Mouse (Mus musculus): Measurements from ENCODE around the gene Sox3. TPM values are rescaled to one million over a fixed set of nuclear protein-coding genes. Genes with fewer than 3 reads are reported as not detected.

Gene Sox3
- polyA plus RNA-seq (2015; fragmentation: Nextera tagmentation; extraction: Ambion mirVana) = 2.7 and 4.3 TPM in 2 replicates

- Histone ChIP-seq H3K36me3 (no peaks in the 10 kb centered on the region), H3K27ac (replicated peaks) (peak within 1 kb of the TSS; percentile 78), H3K27me3 (no peaks in the 10 kb centered on the region), H3K4me3 (peak within 1 kb of the TSS; percentile 60), H3K9me3 (no peaks in the 10 kb centered on the region), H3K4me2 (replicated peaks) (peak within 1 kb of the TSS; percentile 75), H3K4me1 (peaks cover 19% of the 10 kb centered on the region), H3K9ac (replicated peaks) (peak within 1 kb of the TSS; percentile 56)
- 22% methylated on average over 73 of the region's 92 CpGs for WGBS
- ATAC-seq (replicated peaks) = peak; percentile 73
Measured at GRCm38 (mm10) chrX:60892801-60893681, at the start of gene Sox3. Gene Sox3, minus strand, starts transcription at chrX:60893430.

DNA sequence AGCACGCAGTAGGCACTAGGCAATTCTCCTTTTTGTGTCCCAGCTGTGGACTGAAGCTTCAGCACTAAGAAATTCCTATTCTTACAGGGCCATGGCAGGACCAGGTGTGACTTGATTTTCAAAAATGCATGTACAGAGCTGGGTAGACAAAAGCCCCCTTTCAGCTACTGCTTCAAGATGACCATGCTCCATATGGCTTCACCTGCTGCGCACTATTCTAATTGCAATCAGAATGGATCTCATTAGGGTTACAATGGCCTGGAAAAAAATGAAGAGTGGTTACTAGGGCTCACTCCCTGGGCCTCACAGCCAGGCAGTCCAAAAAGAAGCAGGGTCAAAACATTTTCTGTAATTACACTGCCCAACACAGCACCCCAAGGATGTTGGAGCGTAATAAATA, 47.0 kb upstream of the Sox3 start:
- no peak overlapping the region for H3K4me3 ChIP-seq
- ATAC-seq (replicated peaks) = no peak; the same call in 1 of the 2 replicates
- no peaks in the 10 kb centered on the region for H3K27me3 ChIP-seq
- H3K27ac ChIP-seq (replicated peaks) = no peak overlapping the region
- H3K4me2 ChIP-seq (replicated peaks) = no peak overlapping the region
- 43% methylated on average over 3 of the region's 3 CpGs for WGBS
- no peaks in the 10 kb centered on the region for H3K36me3 ChIP-seq
- no peak overlapping the region for H3K9ac ChIP-seq (replicated peaks)
- no peaks in the 10 kb centered on the region for H3K9me3 ChIP-seq
- H3K4me1 ChIP-seq = no peaks in the 10 kb centered on the region

DNA sequence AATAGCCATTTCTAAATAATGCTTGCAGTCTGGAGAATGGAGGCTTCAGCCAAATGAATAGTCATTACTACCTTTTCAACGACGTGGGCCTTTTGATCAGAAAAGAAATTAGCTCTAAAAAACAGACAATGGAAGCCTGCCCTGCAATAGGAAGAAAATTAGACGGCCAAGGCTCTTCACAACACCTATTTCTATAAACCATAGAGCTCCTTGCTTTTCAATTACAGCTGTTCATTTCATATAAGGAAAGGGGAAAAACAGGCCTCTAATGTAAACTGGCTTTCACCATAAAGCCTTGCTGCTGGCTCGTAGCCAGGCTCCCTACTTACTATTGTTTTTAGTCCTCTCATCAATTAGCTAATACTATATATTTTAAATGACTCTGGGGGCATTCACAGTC, 6.3 kb upstream of the Sox3 start:
- no peak overlapping the region for H3K27ac ChIP-seq (replicated peaks)
- no peak overlapping the region for H3K9ac ChIP-seq (replicated peaks)
- no peak overlapping the region for H3K4me2 ChIP-seq (replicated peaks)
- no peaks in the 10 kb centered on the region for H3K9me3 ChIP-seq
- 26% methylated on average over 4 of the region's 4 CpGs for whole genome bisulfite sequencing
- no peaks in the 10 kb centered on the region for H3K27me3 ChIP-seq
- ATAC-seq (replicated peaks) = no peak
- peaks cover 5% of the 10 kb centered on the region; the same call in 1 of the 2 replicates for H3K4me1 ChIP-seq
- no peaks in the 10 kb centered on the region for H3K36me3 ChIP-seq
- H3K4me3 ChIP-seq = no peak overlapping the region

- Histone ChIP-seq H3K9ac (replicated peaks) (no peak overlapping the region), H3K9me3 (no peaks in the 10 kb centered on the region), H3K36me3 (no peaks in the 10 kb centered on the region), H3K4me3 (no peak overlapping the region), H3K4me1 (peaks cover 13% of the 10 kb centered on the region), H3K27ac (replicated peaks) (no peak overlapping the region), H3K27me3 (no peaks in the 10 kb centered on the region), H3K4me2 (replicated peaks) (peak overlapping the region; percentile 36)
- no peak for ATAC-seq (replicated peaks)
- 15% methylated on average over 18 of the region's 18 CpGs for WGBS
Measured at GRCm38 (mm10) chrX:60898641-60899040, 5.4 kb upstream of the Sox3 start.

DNA sequence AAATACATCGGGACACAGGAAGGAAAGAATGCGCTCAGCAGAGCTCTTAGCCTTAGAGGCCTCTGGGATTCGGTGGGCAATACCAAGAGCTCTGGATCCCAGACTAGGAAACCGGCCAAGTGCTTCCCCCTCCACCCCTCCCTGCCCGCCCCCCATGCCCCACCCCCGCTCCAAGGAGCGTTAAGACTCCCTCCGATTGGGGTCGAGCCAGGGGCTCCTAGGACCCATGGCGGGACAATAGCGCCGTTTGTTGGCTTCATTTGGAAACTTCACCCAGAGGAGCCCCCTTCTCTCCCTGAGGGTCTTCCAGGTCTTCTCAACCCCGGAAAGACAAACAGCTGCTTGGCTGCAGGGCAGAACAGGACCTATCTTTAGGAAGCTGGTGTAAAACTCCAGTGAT, 3.1 kb upstream of the Sox3 start:
- Histone ChIP-seq H3K27me3 (no peaks in the 10 kb centered on the region), H3K36me3 (no peaks in the 10 kb centered on the region), H3K4me1 (peaks cover 19% of the 10 kb centered on the region), H3K9ac (replicated peaks) (no peak overlapping the region), H3K9me3 (no peaks in the 10 kb centered on the region), H3K27ac (replicated peaks) (no peak overlapping the region), H3K4me3 (no peak overlapping the region), H3K4me2 (replicated peaks) (peak overlapping the region; percentile 75)
- 16% methylated on average over 13 of the region's 13 CpGs for WGBS
- no peak for ATAC-seq (replicated peaks)

GRCm38 (mm10) chrX:60895416-60895815, 2.2 kb upstream of the Sox3 start:
- no peak overlapping the region for H3K9ac ChIP-seq (replicated peaks)
- peak overlapping the region; percentile 75 for H3K4me2 ChIP-seq (replicated peaks)

DNA sequence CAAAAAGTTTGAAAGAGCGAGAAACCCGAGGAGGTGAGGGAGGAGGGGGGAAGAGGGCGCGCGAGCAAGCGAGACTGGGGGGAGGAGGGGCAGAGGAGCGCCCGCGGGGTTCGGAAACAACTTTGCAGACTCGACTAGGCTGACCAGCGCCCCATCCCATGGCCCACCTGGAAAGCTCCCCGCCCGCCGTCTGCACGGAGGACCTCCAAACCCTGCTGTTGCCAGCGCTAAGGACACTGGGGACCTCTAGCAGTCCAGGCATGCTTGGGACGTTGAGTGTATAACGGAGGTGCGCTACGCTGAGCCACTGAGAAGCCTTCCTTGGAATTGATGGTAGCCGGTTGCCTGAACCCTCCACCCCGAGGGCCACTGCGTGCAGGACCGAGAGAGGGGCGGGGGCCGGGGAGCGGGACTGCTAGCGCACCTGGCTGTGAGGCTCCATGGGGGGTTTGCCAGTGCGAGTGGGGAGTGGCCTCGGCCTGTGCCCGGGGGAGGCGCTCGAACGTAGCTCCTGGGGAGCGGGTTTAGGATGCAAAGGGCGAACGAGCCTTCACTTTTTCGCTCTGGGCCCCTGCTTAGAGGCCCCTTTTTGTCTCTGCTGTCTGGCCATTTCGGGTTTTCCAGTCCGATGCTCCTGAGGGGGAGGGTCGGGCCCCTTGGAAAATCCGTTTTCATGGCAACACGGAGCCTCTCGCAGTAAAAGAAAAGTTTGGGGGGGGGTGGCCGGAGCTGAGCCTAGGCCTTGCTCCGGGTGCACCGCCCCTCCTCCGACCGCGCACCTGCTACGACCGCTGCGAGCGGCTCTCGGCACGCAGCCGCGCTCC, 702 bp upstream of the Sox3 start:
- Histone ChIP-seq H3K4me1 (peaks cover 22% of the 10 kb centered on the region), H3K4me2 (replicated peaks) (peak overlapping the region; percentile 75), H3K4me3 (peak overlapping the region; percentile 60), H3K9me3 (no peaks in the 10 kb centered on the region), H3K27me3 (no peaks in the 10 kb centered on the region), H3K9ac (replicated peaks) (peak overlapping the region; percentile 37), H3K27ac (replicated peaks) (peak overlapping the region; percentile 78), H3K36me3 (no peaks in the 10 kb centered on the region)
- ATAC-seq (replicated peaks) = peak; percentile 30
- WGBS = 19% methylated on average over 52 of the region's 59 CpGs

More at GRCm38 (mm10) chrX:60895416-60895815, 2.2 kb upstream of the Sox3 start:
- Histone ChIP-seq H3K27me3 (no peaks in the 10 kb centered on the region), H3K4me1 (peaks cover 22% of the 10 kb centered on the region), H3K36me3 (no peaks in the 10 kb centered on the region), H3K4me3 (peak overlapping the region; percentile 60), H3K27ac (replicated peaks) (no peak overlapping the region), H3K9me3 (no peaks in the 10 kb centered on the region)
- no peak for ATAC-seq (replicated peaks)
- WGBS = 20% methylated on average over 10 of the region's 11 CpGs

DNA sequence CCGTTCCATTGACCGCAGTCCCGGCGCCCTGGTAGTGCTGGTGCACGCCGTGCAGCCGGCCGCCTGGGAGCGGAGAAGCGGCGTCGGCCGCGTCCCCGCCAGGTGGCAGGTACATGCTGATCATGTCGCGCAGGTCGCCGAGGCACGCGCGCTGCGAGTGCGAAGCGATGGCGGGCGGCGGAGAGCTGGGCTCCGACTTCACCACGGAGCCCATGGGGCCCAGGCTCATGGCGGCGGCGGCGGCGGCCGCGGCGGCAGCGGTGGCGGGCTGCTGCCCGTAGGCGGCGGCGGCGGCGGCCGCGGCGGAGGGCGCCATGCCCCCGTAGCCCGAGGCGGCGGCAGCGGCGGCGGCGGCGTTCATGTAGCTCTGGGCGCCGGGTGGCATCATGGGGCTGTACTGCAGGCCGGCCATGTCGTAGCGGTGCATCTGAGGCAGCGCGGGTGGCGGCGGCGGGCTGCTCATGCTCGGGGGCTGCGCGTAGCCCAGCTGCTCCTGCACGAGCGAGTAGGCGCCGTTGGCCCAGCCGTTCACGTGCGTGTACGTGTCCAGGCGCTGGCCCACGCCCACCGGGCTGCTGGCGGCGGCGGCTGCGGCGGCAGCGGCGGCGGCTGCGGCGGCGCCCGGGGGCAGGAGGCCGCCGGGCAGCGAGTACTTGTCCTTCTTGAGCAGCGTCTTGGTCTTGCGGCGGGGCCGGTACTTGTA, 981 bp downstream of the Sox3 start:
- ATAC-seq (replicated peaks) = peak; percentile 50
- Histone ChIP-seq H3K4me3 (peak overlapping the region; percentile 60), H3K4me2 (replicated peaks) (peak overlapping the region; percentile 75), H3K4me1 (peaks cover 19% of the 10 kb centered on the region), H3K9ac (replicated peaks) (peak overlapping the region; percentile 56), H3K36me3 (no peaks in the 10 kb centered on the region), H3K27me3 (no peaks in the 10 kb centered on the region), H3K9me3 (no peaks in the 10 kb centered on the region), H3K27ac (replicated peaks) (peak overlapping the region; percentile 65)
- 30% methylated on average over 80 of the region's 102 CpGs for WGBS

DNA sequence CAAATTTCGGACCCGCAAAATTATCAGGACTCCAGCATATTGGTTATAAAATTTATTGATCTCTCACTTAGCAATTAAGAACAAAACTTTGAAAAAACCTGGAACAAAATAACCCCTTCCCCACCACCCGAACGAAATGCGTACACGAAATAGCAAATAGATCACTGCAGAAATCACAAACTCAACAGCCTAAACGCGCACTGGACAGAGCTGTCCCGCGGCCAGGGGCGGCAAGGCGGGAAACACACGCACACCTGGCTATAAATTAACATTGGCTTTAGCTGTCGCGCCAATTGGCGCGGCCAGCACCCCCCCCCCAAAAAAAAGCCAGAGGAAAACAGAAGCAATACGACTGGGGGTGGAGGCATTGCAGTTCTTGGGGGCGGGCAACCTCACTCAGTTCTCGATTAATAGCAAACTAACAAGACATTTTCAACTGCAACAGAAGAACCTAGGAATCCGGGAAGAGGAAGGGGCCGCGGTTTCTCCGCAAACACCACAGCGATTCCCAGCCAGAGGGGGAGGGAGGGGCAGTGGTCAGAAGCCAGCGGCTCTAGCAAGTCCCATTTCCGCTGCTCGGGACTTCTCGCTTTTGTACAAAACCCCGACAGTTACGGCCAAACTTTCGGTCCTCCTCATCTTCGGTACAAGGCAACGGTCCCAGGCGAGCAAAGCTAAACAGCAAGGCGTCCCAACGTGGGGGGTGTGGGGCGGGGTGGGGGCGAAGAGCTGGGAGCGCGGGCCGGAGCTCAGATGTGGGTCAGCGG, 1.7 kb downstream of the Sox3 start:
- H3K4me1 ChIP-seq = peaks cover 19% of the 10 kb centered on the region
- ATAC-seq (replicated peaks) = no peak
- H3K4me2 ChIP-seq (replicated peaks) = peak overlapping the region; percentile 75
- peak overlapping the region; percentile 60 for H3K4me3 ChIP-seq
- 15% methylated on average over 43 of the region's 43 CpGs for WGBS
- H3K9ac ChIP-seq (replicated peaks) = peak overlapping the region; percentile 56
- H3K27me3 ChIP-seq = no peaks in the 10 kb centered on the region
- no peak overlapping the region for H3K27ac ChIP-seq (replicated peaks)
- no peaks in the 10 kb centered on the region for H3K9me3 ChIP-seq
- H3K36me3 ChIP-seq = no peaks in the 10 kb centered on the region

GRCm38 (mm10) chrX:60890651-60891050, 2.6 kb downstream of the Sox3 start:
- H3K9me3 ChIP-seq = no peaks in the 10 kb centered on the region
- no peak for ATAC-seq (replicated peaks)
- no peak overlapping the region for H3K27ac ChIP-seq (replicated peaks)
- H3K4me3 ChIP-seq = peak overlapping the region; percentile 60
- no peaks in the 10 kb centered on the region for H3K36me3 ChIP-seq
- no peaks in the 10 kb centered on the region for H3K27me3 ChIP-seq
- peak overlapping the region; percentile 75 for H3K4me2 ChIP-seq (replicated peaks)
- WGBS = 23% methylated on average over 18 of the region's 18 CpGs
- peaks cover 16% of the 10 kb centered on the region for H3K4me1 ChIP-seq
- H3K9ac ChIP-seq (replicated peaks) = no peak overlapping the region

DNA sequence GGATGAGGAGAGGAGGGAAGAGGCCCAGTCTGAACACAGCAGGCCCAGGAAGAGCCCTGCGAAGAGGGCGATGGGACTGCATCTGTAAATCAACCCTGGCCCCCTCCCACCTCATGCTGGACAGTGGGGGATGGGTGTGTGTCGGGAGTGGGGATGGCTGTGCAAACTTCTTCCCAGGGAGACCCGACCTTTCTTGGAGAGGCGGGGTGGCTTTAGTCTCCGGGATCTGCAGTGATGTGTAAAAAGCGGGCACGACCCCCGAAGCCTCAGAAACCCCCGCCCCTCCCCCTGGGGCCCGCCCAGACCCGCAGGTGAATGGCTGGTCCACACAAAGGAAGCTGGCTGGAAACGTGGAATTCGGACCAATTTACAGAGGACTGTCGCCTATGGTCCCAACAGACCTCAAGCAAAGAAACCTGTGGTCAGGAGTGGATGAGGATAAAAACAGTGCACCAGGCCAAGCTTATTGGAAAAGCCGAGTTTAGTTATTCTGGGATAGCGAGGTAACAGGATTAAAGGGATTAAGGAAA, 3.2 kb downstream of the Sox3 start:
- Histone ChIP-seq H3K27ac (replicated peaks) (no peak overlapping the region), H3K27me3 (no peaks in the 10 kb centered on the region), H3K4me2 (replicated peaks) (peak overlapping the region; percentile 75), H3K4me3 (peak overlapping the region; percentile 60; the same call in 1 of the 2 replicates), H3K4me1 (peaks cover 16% of the 10 kb centered on the region), H3K9me3 (no peaks in the 10 kb centered on the region), H3K9ac (replicated peaks) (no peak overlapping the region), H3K36me3 (no peaks in the 10 kb centered on the region)
- no peak for ATAC-seq (replicated peaks)
- 19% methylated on average over 17 of the region's 17 CpGs for WGBS

All from forebrain, embryonic 15.5 days (tissue).